20 mouse cellular contexts compared by ENCODE assay signal in genomic region chr12:16763649-16764422, GRCm38 (mm10). TPM values are rescaled to one million over a fixed set of nuclear protein-coding genes. Genes with fewer than 3 reads are reported as not detected.
"Had no signal": no experiment of that assay in that cellular context is flagged by ENCODE, and none has a peak within 500 bp of the region (broad histone marks: within the 10 kb centered on the region; RNA-seq: fewer than 3 reads in every experiment).

No protein-coding gene starts in this region.

- H3K36me3 ChIP-seq: liver, embryonic 13.5 days; lung, embryonic 15.5 days; midbrain, embryonic 15.5 days; neural tube, embryonic 12.5 days; neural tube, embryonic 15.5 days had no signal

- H3K27me3 ChIP-seq: liver, embryonic 13.5 days; lung, embryonic 15.5 days; midbrain, embryonic 12.5 days; midbrain, embryonic 15.5 days; neural tube, embryonic 12.5 days; neural tube, embryonic 15.5 days had no signal

- H3K4me2 ChIP-seq: liver, embryonic 13.5 days; lung, embryonic 15.5 days; midbrain, embryonic 12.5 days; midbrain, embryonic 15.5 days; neural tube, embryonic 12.5 days; neural tube, embryonic 15.5 days had no signal

- H3K9ac ChIP-seq: liver, embryonic 13.5 days; lung, embryonic 15.5 days; midbrain, embryonic 12.5 days; midbrain, embryonic 15.5 days; neural tube, embryonic 12.5 days; neural tube, embryonic 15.5 days had no signal

- DNase-seq: kidney, adult 2 months; kidney, postnatal 25 days; layer of hippocampus, adult 9-11 months; liver, embryonic 13.5 days; right cerebral cortex, adult 18-20 months; right cerebral cortex, postnatal 14 days; right cerebral cortex, postnatal 4 days; thymus, adult 2 months; thymus, postnatal 25 days had no signal

- ATAC-seq: midbrain, embryonic 15.5 days had no signal

- H3K9me3 ChIP-seq: liver, embryonic 13.5 days; lung, embryonic 15.5 days; midbrain, embryonic 15.5 days; neural tube, embryonic 12.5 days; neural tube, embryonic 15.5 days had no signal

- H3K27ac ChIP-seq: kidney, postnatal 0 days; layer of hippocampus, adult 2 months; left cerebral cortex, adult 2 months; liver, embryonic 13.5 days; lung, embryonic 15.5 days; macrophage; midbrain, embryonic 12.5 days; midbrain, embryonic 15.5 days; neural tube, embryonic 12.5 days; neural tube, embryonic 15.5 days; stomach, postnatal 0 days had no signal

- H3K4me1 ChIP-seq: lung, embryonic 15.5 days; midbrain, embryonic 12.5 days; midbrain, embryonic 15.5 days; neural tube, embryonic 15.5 days had no signal

- H3K4me3 ChIP-seq: layer of hippocampus, adult 2 months; left cerebral cortex, adult 2 months; liver, embryonic 13.5 days; lung, embryonic 15.5 days; midbrain, embryonic 12.5 days; midbrain, embryonic 15.5 days; neural tube, embryonic 12.5 days; neural tube, embryonic 15.5 days had no signal

RNA-seq across cellular contexts. Expression of gene Greb1, which starts 36.9 kb away (rescaled TPM):
- total RNA-seq: megakaryocyte, adult 5-6 weeks had no signal
